Mouse (Mus musculus): ENCODE measurements at regions not wholly inside any gene's neighbourhood (a gene's known extent, or its start where the extent isn't known, plus 50 kb on each side); places are given as distances from the start of the nearest gene placed in this dataset.

- TF ChIP-seq POLR2A (IDR thresholded peaks at IDR 0.05; ENCODE audit: extremely low read depth, insufficient read depth, low read length) = no peak
- no peak for TF ChIP-seq CTCF (IDR thresholded peaks at IDR 0.05; ENCODE audit: extremely low read depth, insufficient read depth, low read length)
Measured at GRCm38 (mm10) chr2:146744396-146744795, 111.3 kb upstream of the Kiz start.
